Mouse (Mus musculus): ENCODE results near the gene Eci2.
"Not testable (repeated sequence)": the region's sequence is repeated elsewhere in the genome, so short reads cannot be mapped to it uniquely, and the experiment has no call there.

The Eci2 gene

GRCm38 (mm10) chr13:34993983-34994811 is 32.7 kb downstream of the Eci2 start:
- in situ Hi-C loops (cut with MboI; ENCODE audit: low pct_unique_long_range_greater_than_20kb in 1 of 2, low sequenced_read_pairs in 2 of 2, unreplicated experiment in 1 of 2): no loop called here

GRCm38 (mm10) chr13:34993595-34993982 is 33.3 kb downstream of the Eci2 start:
- in situ Hi-C loops (cut with MboI; ENCODE audit: low pct_unique_long_range_greater_than_20kb in 1 of 2, low sequenced_read_pairs in 2 of 2, unreplicated experiment in 1 of 2): no loop called here

- in situ Hi-C loops (cut with MboI; ENCODE audit: low pct_unique_long_range_greater_than_20kb in 1 of 2, low sequenced_read_pairs in 2 of 2, unreplicated experiment in 1 of 2): no loop called here
These were observed 33.8 kb downstream of the Eci2 start for GRCm38 (mm10) chr13:34993085-34993484.

- in situ Hi-C loops (cut with MboI; ENCODE audit: low pct_unique_long_range_greater_than_20kb in 1 of 2, low sequenced_read_pairs in 2 of 2, unreplicated experiment in 1 of 2): no loop called here
These were observed 35.2 kb downstream of the Eci2 start for GRCm38 (mm10) chr13:34991581-34992273.

DNA sequence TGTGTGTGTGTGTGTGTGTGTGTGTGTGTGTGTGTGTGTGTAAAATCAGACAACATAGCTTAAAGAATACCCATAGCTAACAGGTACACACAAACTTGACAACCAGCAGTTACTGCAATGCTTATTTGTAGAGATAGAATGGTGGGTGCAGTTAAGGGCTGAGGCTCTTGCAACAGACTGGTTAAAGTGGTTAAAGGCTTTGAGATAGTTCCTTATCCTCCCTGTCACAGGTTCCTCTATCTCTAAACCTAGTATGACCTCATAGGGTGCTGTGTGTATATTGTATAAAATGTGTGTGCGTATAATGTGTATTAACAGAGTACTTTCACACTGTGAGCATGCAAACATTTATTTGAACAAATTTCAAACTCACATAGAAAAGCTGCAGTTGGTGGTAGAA is 43.4 kb downstream of the Eci2 start:
- in situ Hi-C loops (cut with MboI; ENCODE audit: low pct_unique_long_range_greater_than_20kb in 1 of 2, low sequenced_read_pairs in 2 of 2, unreplicated experiment in 1 of 2): not testable (repeated sequence)

DNA sequence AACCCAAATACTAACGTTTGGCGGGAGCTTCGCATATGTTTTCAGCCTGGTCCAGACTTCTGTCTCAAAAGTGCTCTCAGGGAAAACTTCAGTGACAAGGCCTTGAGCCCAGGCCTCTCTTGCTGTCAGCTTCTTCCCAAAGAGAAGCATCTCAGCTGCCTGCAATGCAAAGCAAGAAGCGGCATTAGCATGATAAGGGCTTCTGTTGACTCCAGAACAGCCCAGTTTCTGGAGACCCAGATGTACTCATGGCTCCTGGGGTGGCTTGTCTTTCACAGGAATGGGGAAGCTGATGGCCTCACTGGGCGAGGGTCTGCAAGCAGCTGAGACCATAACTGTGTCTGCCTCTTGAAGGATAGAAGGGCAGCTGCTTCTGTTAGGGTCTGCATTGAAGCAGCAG is 48.3 kb downstream of the Eci2 start:
- in situ Hi-C loops (cut with MboI; ENCODE audit: low pct_unique_long_range_greater_than_20kb in 1 of 2, low sequenced_read_pairs in 2 of 2, unreplicated experiment in 1 of 2): not testable (repeated sequence)

DNA sequence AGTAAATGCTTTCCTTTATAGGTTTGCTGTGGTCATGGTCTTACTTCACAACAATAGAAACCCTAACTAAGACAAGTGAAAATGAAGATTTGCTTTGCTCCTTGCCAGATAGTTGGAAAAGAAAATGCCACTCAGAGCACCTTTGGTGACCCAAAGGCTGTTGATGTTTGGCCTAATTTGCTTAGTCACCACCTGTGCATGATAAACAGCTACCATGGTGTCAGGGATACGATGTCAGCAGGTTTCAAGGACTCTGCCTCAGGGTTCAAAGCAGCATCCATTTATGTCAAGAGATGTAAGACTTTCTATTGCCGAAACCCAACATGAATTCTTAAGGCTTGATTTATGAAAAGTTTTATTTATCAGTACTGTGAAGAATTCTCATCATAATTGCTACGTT is 49.5 kb downstream of the Eci2 start:
- in situ Hi-C loops (cut with MboI; ENCODE audit: low pct_unique_long_range_greater_than_20kb in 1 of 2, low sequenced_read_pairs in 2 of 2, unreplicated experiment in 1 of 2): no loop called here

DNA sequence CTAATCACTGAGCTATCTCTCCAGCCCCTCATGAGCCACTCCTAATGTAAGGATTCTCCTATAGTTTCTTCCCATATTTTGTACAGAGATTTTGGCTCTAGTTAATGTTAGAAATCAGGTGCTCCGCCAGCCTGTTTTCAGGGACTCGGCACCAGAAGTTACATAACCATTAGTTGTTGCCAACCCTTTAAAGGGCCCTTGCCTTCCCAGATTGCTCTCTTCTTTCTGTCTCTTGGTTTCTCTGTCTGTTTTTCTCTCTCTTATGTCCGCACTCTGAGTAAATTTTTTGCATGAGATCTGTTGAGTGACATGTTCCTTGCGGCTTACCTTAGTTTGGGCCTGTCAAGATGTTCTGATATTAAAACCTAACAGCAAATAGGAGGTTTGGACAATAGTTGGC is 50.8 kb downstream of the Eci2 start:
- in situ Hi-C loops (cut with MboI; ENCODE audit: low pct_unique_long_range_greater_than_20kb in 1 of 2, low sequenced_read_pairs in 2 of 2, unreplicated experiment in 1 of 2): no loop called here

- in situ Hi-C loops (cut with MboI; ENCODE audit: low pct_unique_long_range_greater_than_20kb in 1 of 2, low sequenced_read_pairs in 2 of 2, unreplicated experiment in 1 of 2): no loop called here
These were observed 53.1 kb downstream of the Eci2 start for GRCm38 (mm10) chr13:34973770-34974169.

DNA sequence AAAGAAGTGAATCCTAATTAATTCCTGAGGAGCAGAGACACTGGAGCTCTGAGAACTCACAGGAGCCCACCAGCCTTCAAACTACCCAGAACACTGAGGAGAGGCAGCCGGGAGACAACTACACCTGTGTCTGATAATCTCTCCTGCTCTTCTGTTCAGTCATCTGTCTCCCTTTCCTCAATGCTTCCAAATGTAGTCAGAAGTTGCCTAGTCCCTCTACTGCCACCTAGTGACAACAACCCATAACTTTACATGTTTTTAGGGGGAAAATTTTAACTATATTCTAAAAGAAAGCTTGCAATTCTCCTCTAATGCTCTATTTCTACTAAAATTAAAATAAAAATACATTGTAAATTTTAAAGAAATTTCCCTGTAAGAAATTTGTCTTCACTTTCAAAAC is 53.7 kb downstream of the Eci2 start:
- in situ Hi-C loops (cut with MboI; ENCODE audit: low pct_unique_long_range_greater_than_20kb in 1 of 2, low sequenced_read_pairs in 2 of 2, unreplicated experiment in 1 of 2): no loop called here

GRCm38 (mm10) chr13:34972456-34972855 is 54.4 kb downstream of the Eci2 start:
- in situ Hi-C loops (cut with MboI; ENCODE audit: low pct_unique_long_range_greater_than_20kb in 1 of 2, low sequenced_read_pairs in 2 of 2, unreplicated experiment in 1 of 2): not testable (repeated sequence)

DNA sequence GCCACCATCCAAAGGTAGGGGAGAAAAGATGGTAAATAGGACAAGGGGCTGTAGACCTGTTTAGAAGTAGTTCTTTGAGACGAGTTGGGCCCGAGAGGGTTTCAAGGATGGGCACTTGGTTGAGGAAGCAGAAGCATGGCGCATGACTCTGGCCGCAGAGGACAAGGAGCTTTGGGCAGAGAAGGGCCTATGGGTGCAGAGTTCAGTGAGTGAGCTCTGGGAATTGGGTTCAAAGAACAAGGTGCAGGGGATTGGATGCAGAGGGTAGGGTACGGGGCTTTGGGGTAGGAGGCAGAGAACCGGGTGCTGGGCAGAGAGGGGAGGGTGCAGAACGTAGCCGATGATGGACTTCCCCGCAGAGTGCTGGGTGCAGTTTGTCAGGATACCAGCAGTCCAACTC is 61.2 kb downstream of the Eci2 start:
- in situ Hi-C loops (cut with MboI; ENCODE audit: low pct_unique_long_range_greater_than_20kb in 1 of 2, low sequenced_read_pairs in 2 of 2, unreplicated experiment in 1 of 2): not testable (repeated sequence)

DNA sequence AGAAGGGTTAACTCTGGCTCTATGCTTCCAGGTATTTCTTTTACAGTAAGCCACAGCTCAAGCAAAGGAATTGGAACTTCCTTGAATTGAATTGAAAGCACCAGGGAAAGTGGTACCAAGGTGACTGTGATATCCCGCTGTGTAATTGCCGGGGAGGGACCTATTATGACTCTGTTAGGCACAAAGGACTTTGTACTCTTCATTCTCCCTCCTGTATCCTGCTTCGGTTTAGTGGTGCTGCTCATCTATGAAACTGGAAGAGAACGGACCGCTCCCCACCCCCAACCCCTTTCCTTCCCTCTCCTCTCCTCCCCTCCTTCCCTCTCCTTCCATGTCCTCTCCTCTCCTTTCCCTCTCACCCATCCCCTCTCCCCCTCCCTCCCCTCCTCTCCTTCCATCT is 62.0 kb downstream of the Eci2 start:
- in situ Hi-C loops (cut with MboI; ENCODE audit: low pct_unique_long_range_greater_than_20kb in 1 of 2, low sequenced_read_pairs in 2 of 2, unreplicated experiment in 1 of 2): no loop called here

DNA sequence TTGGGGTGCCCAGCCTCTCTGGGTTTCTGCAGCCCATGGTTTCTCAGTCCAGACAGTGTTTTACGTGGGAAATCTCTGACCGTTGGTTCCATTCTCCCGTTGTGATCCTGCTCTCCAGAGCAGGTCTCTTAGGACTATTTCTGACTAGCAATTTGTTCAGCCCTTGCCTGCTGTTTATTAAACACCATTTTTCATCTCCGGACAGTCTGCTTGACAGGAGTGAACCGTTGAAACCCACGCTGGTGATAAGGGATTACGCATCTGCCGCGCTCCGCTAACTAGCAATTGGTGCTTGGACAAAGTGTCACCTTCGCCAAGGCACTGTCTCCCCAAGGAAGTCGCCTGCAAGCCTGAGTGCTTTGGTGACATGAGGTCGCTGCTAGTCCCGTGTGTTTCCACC is 62.5 kb downstream of the Eci2 start:
- in situ Hi-C loops (cut with MboI; ENCODE audit: low pct_unique_long_range_greater_than_20kb in 1 of 2, low sequenced_read_pairs in 2 of 2, unreplicated experiment in 1 of 2): no loop called here

DNA sequence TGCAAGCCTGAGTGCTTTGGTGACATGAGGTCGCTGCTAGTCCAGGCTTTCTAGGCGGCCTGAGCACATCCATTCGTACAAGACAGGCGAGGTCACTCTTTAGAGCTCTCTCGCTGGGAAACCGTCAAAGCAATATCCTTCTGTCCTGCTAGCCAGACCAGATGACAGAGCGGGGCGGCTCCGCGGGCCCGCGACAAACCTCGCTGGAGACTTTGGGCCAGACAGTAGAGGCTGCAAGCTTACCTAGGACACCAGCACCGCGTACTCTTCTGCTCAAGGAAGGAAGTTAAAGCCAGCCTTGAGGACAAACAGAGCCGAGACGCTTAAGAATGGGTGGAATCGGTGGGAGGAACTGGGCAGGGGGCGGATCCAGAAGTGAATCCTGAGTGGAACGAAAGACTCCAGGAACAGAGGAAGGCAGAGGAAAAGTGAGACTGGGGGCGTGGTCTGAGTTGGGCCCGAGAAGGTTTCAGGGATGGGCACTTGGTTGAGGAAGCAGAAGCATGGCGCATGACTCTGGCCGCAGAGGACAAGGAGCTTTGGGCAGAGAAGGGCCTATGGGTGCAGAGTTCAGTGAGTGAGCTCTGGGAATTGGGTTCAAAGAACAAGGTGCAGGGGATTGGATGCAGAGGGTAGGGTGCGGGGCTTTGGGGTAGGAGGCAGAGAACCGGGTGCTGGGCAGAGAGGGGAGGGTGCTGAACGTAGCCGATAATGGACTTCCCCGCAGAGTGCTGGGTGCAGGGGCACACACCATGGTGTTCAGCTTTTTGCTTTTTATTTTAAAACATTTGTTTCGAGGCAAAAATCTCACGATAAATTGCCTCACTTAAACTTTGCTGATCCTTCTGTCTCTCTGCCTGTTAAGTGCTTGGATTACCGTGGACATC is 63.1 kb downstream of the Eci2 start, which contains the start of gene Eci3:
Eci3 (minus strand) TSS at position 300 of the 887 bp plus-strand sequence.
- in situ Hi-C loops (cut with MboI; ENCODE audit: low pct_unique_long_range_greater_than_20kb in 1 of 2, low sequenced_read_pairs in 2 of 2, unreplicated experiment in 1 of 2): no loop called here

GRCm38 (mm10) chr13:34960996-34961770 is 65.7 kb downstream of the Eci2 start:
- in situ Hi-C loops (cut with MboI; ENCODE audit: low pct_unique_long_range_greater_than_20kb in 1 of 2, low sequenced_read_pairs in 2 of 2, unreplicated experiment in 1 of 2): no loop called here

DNA sequence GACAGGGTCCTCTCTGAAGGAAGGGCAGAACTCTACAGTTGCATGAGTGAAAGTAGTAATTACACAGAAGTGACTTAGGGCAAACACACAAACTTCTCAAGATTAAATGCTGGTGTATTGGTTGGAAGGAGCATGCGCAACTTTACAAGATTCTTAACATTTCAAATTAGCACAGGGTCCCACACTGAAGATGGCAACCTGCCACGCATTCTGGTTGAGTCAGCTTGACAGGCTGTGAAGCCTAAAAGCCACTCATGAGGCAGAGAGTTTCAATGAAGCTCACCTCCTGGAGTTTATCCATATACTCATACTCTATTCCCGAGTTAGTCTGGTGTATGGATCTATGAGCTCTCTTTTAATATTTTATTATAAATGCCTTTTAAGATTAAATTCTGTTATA is 68.7 kb downstream of the Eci2 start:
- in situ Hi-C loops (cut with MboI; ENCODE audit: low pct_unique_long_range_greater_than_20kb in 1 of 2, low sequenced_read_pairs in 2 of 2, unreplicated experiment in 1 of 2): not testable (repeated sequence)

DNA sequence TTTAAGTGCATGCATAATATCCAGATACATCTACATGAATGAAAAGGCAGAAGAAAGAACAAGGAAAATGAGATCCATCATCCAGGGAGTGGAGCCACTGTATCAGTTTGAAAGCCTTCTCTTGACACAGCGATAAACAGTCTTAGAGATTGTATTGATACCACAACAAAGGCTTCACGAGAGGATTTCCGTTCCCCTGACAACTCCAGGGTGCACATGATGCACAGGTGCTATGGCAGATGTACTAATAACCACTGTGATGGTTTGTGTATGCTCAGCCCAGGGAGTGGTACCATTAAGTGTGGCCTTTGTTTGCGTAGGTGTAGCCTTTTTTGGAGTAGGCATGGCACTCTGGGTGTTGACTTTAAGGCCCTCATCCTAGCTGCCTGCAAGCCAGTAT is 70.0 kb downstream of the Eci2 start:
- in situ Hi-C loops (cut with MboI; ENCODE audit: low pct_unique_long_range_greater_than_20kb in 1 of 2, low sequenced_read_pairs in 2 of 2, unreplicated experiment in 1 of 2): no loop called here
